Mouse (Mus musculus) heart, embryonic 13.5 days (tissue): Measurements from ENCODE around the gene Cmas. TPM values are rescaled to one million over a fixed set of nuclear protein-coding genes. Genes with fewer than 3 reads are reported as not detected.

Experiments used
- ATAC-seq: fragments of 200-750 bp; cut with Nextera tagmentation; 2 replicates; pipeline ENCODE4 v1.8.0; 2017; ENCODE audit warnings: moderate TSS enrichment; ENCODE audit not compliant: insufficient number of reproducible peaks, low FRiP score, low TSS enrichment; ENCODE audit errors: extremely low read depth
- H3K27ac ChIP-seq: fragments of 300-500 bp; sonication (generic); replicated peaks from 2 replicates; pipeline ENCODE4 v1.5.1; 2015; ENCODE audit warnings: moderate library complexity, mild to moderate bottlenecking, inconsistent platforms
- H3K27me3 ChIP-seq: fragments of 300-500 bp; sonication (generic); replicated peaks from 2 replicates; pipeline ENCODE4 v1.6.1; 2015; ENCODE audit warnings: mild to moderate bottlenecking, inconsistent platforms
- H3K36me3 ChIP-seq: fragments of 300-500 bp; sonication (generic); 2 replicates; pipeline ENCODE4 v1.6.1; 2015; ENCODE audit warnings: mild to moderate bottlenecking, inconsistent platforms
- H3K4me1 ChIP-seq: fragments of 300-500 bp; sonication (generic); 2 replicates; pipeline ENCODE4 v1.6.1; 2015; ENCODE audit warnings: inconsistent platforms
- H3K4me2 ChIP-seq: fragments of 300-500 bp; sonication (generic); 2 replicates; pipeline ENCODE4 v1.6.1; 2015; ENCODE audit warnings: inconsistent platforms, mild to moderate bottlenecking, moderate library complexity
- H3K4me3 ChIP-seq: fragments of 300-500 bp; sonication (generic); 2 replicates; pipeline ENCODE4 v1.5.1; 2015; ENCODE audit warnings: moderate library complexity, mild to moderate bottlenecking, inconsistent platforms
- H3K9ac ChIP-seq: fragments of 300-500 bp; sonication (generic); 2 replicates; pipeline ENCODE4 v1.6.1; 2015; ENCODE audit warnings: inconsistent platforms, mild to moderate bottlenecking, moderate library complexity
- H3K9me3 ChIP-seq: fragments of 300-500 bp; sonication (generic); 2 replicates; pipeline ENCODE4 v1.6.1; 2016; ENCODE audit warnings: inconsistent platforms
- WGBS: fragments of 180-500 bp; shearing (Covaris S2); methylation state at CpG from one replicate; pipeline ENCODE4 v1.1.7; 2015; ENCODE audit warnings: mixed read lengths; 5-methylcytosine and 5-hydroxymethylcytosine counted together
- polyA plus RNA-seq: library from polyadenylated mRNA; unstranded; fragments of >200 nt; fragmentation: Nextera tagmentation; extraction: Ambion mirVana; gene quantifications from 2 replicates; pipeline ENCODE4 v1.2.1, GENCODE M21; 2015

The Cmas gene
- polyA plus RNA-seq, 1 experiment from 2014 or later = 90.9 TPM

- no peak for ATAC-seq
- Histone ChIP-seq H3K36me3 (no peaks in the 10 kb centered on the region), H3K4me2 (no peak overlapping the region), H3K27ac (no peak overlapping the region), H3K9me3 (no peaks in the 10 kb centered on the region), H3K4me3 (no peak overlapping the region), H3K27me3 (peaks cover 5% of the 10 kb centered on the region; the same call in 1 of the 2 replicates), H3K9ac (no peak overlapping the region), H3K4me1 (peaks cover 9% of the 10 kb centered on the region; the same call in 1 of the 2 replicates)
- whole genome bisulfite sequencing = 63% methylated on average over 6 of the region's 6 CpGs
Observed at GRCm38 (mm10) chr6:142810239-142810638, 53.8 kb downstream of the Cmas start.

- no peak overlapping the region for H3K4me2 ChIP-seq
- ATAC-seq = no peak
- no peak overlapping the region for H3K9ac ChIP-seq
- H3K4me1 ChIP-seq = peaks cover 9% of the 10 kb centered on the region; the same call in 1 of the 2 replicates
- no peaks in the 10 kb centered on the region for H3K36me3 ChIP-seq
- no peak overlapping the region for H3K27ac ChIP-seq
- WGBS = 74% methylated on average over 5 of the region's 5 CpGs
- H3K4me3 ChIP-seq = no peak overlapping the region
- H3K9me3 ChIP-seq = no peaks in the 10 kb centered on the region
- peaks cover 9% of the 10 kb centered on the region; the same call in 1 of the 2 replicates for H3K27me3 ChIP-seq
Observed at GRCm38 (mm10) chr6:142812969-142813368, 56.5 kb downstream of the Cmas start.

- no peak for ATAC-seq
Observed at GRCm38 (mm10) chr6:142814011-142814410, 57.5 kb downstream of the Cmas start.

GRCm38 (mm10) chr6:142814495-142814921 is 58.0 kb downstream of the Cmas start:
- Histone ChIP-seq H3K27me3 (peaks cover 15% of the 10 kb centered on the region), H3K4me1 (peaks cover 7% of the 10 kb centered on the region; the same call in 1 of the 2 replicates), H3K9ac (peak overlapping the region; percentile 77), H3K36me3 (no peaks in the 10 kb centered on the region), H3K27ac (no peak overlapping the region), H3K9me3 (no peaks in the 10 kb centered on the region), H3K4me2 (peak overlapping the region; percentile 75), H3K4me3 (peak overlapping the region; percentile 52)
- 0 out of 2 replicates have a peak, but pooled peaks have one; percentile 14 for ATAC-seq
- 2% methylated on average over 15 of the region's 15 CpGs for WGBS

More at GRCm38 (mm10) chr6:142814011-142814410, 57.5 kb downstream of the Cmas start:
- H3K36me3 ChIP-seq = no peaks in the 10 kb centered on the region
- no peak overlapping the region for H3K27ac ChIP-seq
- peaks cover 9% of the 10 kb centered on the region; the same call in 1 of the 2 replicates for H3K4me1 ChIP-seq
- H3K4me2 ChIP-seq = peak overlapping the region; percentile 75
- peak overlapping the region; percentile 77; the same call in 1 of the 2 replicates for H3K9ac ChIP-seq
- no peaks in the 10 kb centered on the region for H3K9me3 ChIP-seq
- peak overlapping the region; percentile 52 for H3K4me3 ChIP-seq
- H3K27me3 ChIP-seq = peaks cover 15% of the 10 kb centered on the region
- WGBS = 55% methylated on average over 10 of the region's 10 CpGs

GRCm38 (mm10) chr6:142815513-142815912 is 59.0 kb downstream of the Cmas start:
- no peaks in the 10 kb centered on the region for H3K36me3 ChIP-seq
- WGBS = 56% methylated on average over 3 of the region's 3 CpGs

GRCm38 (mm10) chr6:142818306-142818705 is 61.8 kb downstream of the Cmas start:
- ATAC-seq = no peak
- H3K27ac ChIP-seq = no peak overlapping the region
- no peak overlapping the region for H3K4me2 ChIP-seq
- no peak overlapping the region for H3K4me3 ChIP-seq
- H3K9ac ChIP-seq = no peak overlapping the region
- H3K9me3 ChIP-seq = no peaks in the 10 kb centered on the region
- H3K27me3 ChIP-seq = peaks cover 10% of the 10 kb centered on the region
- H3K36me3 ChIP-seq = no peaks in the 10 kb centered on the region
- WGBS = 84% methylated on average over 10 of the region's 10 CpGs
- H3K4me1 ChIP-seq = 0 out of 2 replicates have a peak, but pooled peaks cover 3% of the 10 kb centered on the region

More at GRCm38 (mm10) chr6:142815513-142815912, 59.0 kb downstream of the Cmas start:
- Histone ChIP-seq H3K9ac (no peak overlapping the region), H3K9me3 (no peaks in the 10 kb centered on the region), H3K27ac (no peak overlapping the region), H3K4me3 (no peak overlapping the region), H3K4me2 (no peak overlapping the region), H3K27me3 (peaks cover 15% of the 10 kb centered on the region), H3K4me1 (0 out of 2 replicates have a peak, but pooled peaks cover 3% of the 10 kb centered on the region)
- ATAC-seq = no peak

- Histone ChIP-seq H3K4me2 (no peak overlapping the region), H3K27ac (no peak overlapping the region)
- WGBS = 54% methylated on average over 5 of the region's 5 CpGs
Observed at GRCm38 (mm10) chr6:142823008-142823787, 66.7 kb downstream of the Cmas start.

More at GRCm38 (mm10) chr6:142823008-142823787, 66.7 kb downstream of the Cmas start:
- Histone ChIP-seq H3K27me3 (peaks cover 6% of the 10 kb centered on the region; the same call in 1 of the 2 replicates), H3K4me3 (no peak overlapping the region), H3K4me1 (no peaks in the 10 kb centered on the region), H3K9me3 (no peaks in the 10 kb centered on the region), H3K36me3 (no peaks in the 10 kb centered on the region), H3K9ac (no peak overlapping the region)
- no peak for ATAC-seq

Other genes starting within 250 kb of the Cmas start
- gene Ldhb, start 248.7 kb upstream of the Cmas start, polyA plus RNA-seq = 990 and 1,118 TPM in 2 replicates
- gene Kcnj8, start 185.1 kb upstream of the Cmas start, polyA plus RNA-seq = 7.5 and 9.7 TPM in 2 replicates
- 12.8 and 13.3 TPM in 2 replicates for gene Abcc9, start 54.4 kb upstream of the Cmas start, polyA plus RNA-seq
- gene Sult6b2, start 47.8 kb downstream of the Cmas start, polyA plus RNA-seq = 0.07 TPM in 1 of 2 replicates, not detected in the other
- gene St8sia1, start 207.8 kb downstream of the Cmas start, polyA plus RNA-seq = 2.0 and 2.2 TPM in 2 replicates